Comparison of ENCODE assay signal across 12 mouse cellular contexts in the genomic region with DNA sequence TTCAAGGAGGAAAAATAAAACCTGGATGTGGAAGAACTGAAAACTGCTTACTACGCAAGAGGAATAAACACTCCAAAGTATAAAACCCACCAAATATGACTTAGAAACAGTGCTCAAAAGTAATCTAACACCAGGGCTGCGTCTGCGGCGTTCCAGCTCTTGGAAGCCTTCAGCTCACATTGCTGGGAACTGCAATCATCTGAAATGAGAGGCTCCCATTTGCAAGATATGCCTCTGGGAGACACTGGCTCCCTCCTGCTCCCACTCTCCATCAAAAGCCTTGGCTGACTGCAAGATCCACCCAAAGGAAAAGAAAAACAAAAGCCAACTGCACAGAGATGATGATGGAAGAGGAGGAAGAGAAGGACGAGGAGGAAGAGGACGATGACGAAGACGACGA. TPM values are rescaled to one million over a fixed set of nuclear protein-coding genes. Genes with fewer than 3 reads are reported as not detected.
A peak's percentile ranks its signal among the peaks of the same experiment; 100 is the strongest.
DNase-seq lines count a peak whose midpoint lies in the region; ATAC-seq and TF ChIP-seq lines count a peak whose summit lies in the region.
"Had no signal": no experiment of that assay in that cellular context is flagged by ENCODE, and none has a peak within 500 bp of the region (broad histone marks: within the 10 kb centered on the region; RNA-seq: fewer than 3 reads in every experiment).

No protein-coding gene starts in this region.

- intact Hi-C loops in gastrocnemius, postnatal 14 days (cut with DNase I; ENCODE audit: low total_unique reads) = no loop called here

- H3K36me3 ChIP-seq in forebrain, embryonic 15.5 days = no peaks in the 10 kb centered on the region
- peaks cover 16% of the 10 kb centered on the region; the same call in 1 of the 2 replicates for H3K36me3 ChIP-seq in forebrain, embryonic 13.5 days (ENCODE audit: poor library complexity, severe bottlenecking)
- H3K36me3 ChIP-seq in neural tube, embryonic 15.5 days = no peaks in the 10 kb centered on the region; the same call in 1 of the 2 replicates

- TF ChIP-seq CTCF in layer of hippocampus, adult 2 months (conservative IDR thresholded peaks at IDR 0.05) = no peak

- H3K27me3 ChIP-seq in forebrain, embryonic 15.5 days = no peaks in the 10 kb centered on the region
- H3K27me3 ChIP-seq in forebrain, embryonic 13.5 days = no peaks in the 10 kb centered on the region
- no peaks in the 10 kb centered on the region for H3K27me3 ChIP-seq in neural tube, embryonic 15.5 days (replicated peaks)
- H3K27me3 ChIP-seq: liver, embryonic 13.5 days; neural tube, embryonic 12.5 days had no signal

- H3K4me3 ChIP-seq in forebrain, embryonic 15.5 days = no peak overlapping the region
- no peak overlapping the region for H3K4me3 ChIP-seq in forebrain, embryonic 13.5 days
- H3K4me3 ChIP-seq in layer of hippocampus, adult 2 months = no peak overlapping the region
- no peak overlapping the region for H3K4me3 ChIP-seq in neural tube, embryonic 15.5 days (replicated peaks)
- H3K4me3 ChIP-seq: liver, embryonic 13.5 days; neural tube, embryonic 12.5 days had no signal

- no peak overlapping the region for H3K9ac ChIP-seq in forebrain, embryonic 15.5 days (replicated peaks)
- H3K9ac ChIP-seq in forebrain, embryonic 13.5 days = no peak overlapping the region
- H3K9ac ChIP-seq in neural tube, embryonic 15.5 days (replicated peaks) = no peak overlapping the region
- H3K9ac ChIP-seq: liver, embryonic 13.5 days; neural tube, embryonic 12.5 days had no signal

- H3K4me2 ChIP-seq in forebrain, embryonic 15.5 days (replicated peaks) = no peak overlapping the region
- H3K4me2 ChIP-seq in forebrain, embryonic 13.5 days = no peak overlapping the region
- no peak overlapping the region for H3K4me2 ChIP-seq in neural tube, embryonic 15.5 days
- H3K4me2 ChIP-seq: liver, embryonic 13.5 days; neural tube, embryonic 12.5 days had no signal

- ATAC-seq in forebrain, embryonic 15.5 days (replicated peaks) = no peak
- ATAC-seq in forebrain, embryonic 13.5 days = no peak
- ATAC-seq in neural tube, embryonic 15.5 days (ENCODE audit: low FRiP score) = no peak

- H3K9me3 ChIP-seq in forebrain, embryonic 15.5 days = no peaks in the 10 kb centered on the region
- no peaks in the 10 kb centered on the region for H3K9me3 ChIP-seq in forebrain, embryonic 13.5 days (replicated peaks)
- H3K9me3 ChIP-seq in neural tube, embryonic 15.5 days (replicated peaks) = no peaks in the 10 kb centered on the region
- H3K9me3 ChIP-seq: liver, embryonic 13.5 days; neural tube, embryonic 12.5 days had no signal

- 91% methylated on average over 9 of the region's 9 CpGs for WGBS in forebrain, embryonic 15.5 days
- WGBS in forebrain, embryonic 13.5 days = 94% methylated on average over 9 of the region's 9 CpGs
- WGBS in neural tube, embryonic 15.5 days = 73% methylated on average over 9 of the region's 9 CpGs

- DNase-seq in layer of hippocampus, adult 2 months (ENCODE audit: low spot score in 2 of 2) = no peak
- no peak for DNase-seq in layer of hippocampus, adult 18-20 months (ENCODE audit: low spot score in 2 of 2)
- peak; percentile 26 for DNase-seq in gastrocnemius, postnatal 14 days
- DNase-seq in retina, embryonic 14.5 days (ENCODE audit: low spot score) = no peak
- DNase-seq in ovary, adult 18-20 months (ENCODE audit: low spot score) = no peak
- DNase-seq: kidney, postnatal 10 days; liver, embryonic 13.5 days; right cerebral cortex, postnatal 14 days had no signal

- H3K4me1 ChIP-seq in forebrain, embryonic 15.5 days = peaks cover 9% of the 10 kb centered on the region
- peaks cover 5% of the 10 kb centered on the region; the same call in 1 of the 2 replicates for H3K4me1 ChIP-seq in forebrain, embryonic 13.5 days
- H3K4me1 ChIP-seq in neural tube, embryonic 15.5 days = peaks cover 15% of the 10 kb centered on the region
- H3K4me1 ChIP-seq: liver, embryonic 13.5 days; neural tube, embryonic 12.5 days had no signal

- H3K27ac ChIP-seq in forebrain, embryonic 15.5 days (replicated peaks) = 0 out of 2 replicates have a peak overlapping the region, but pooled peaks have one; percentile 36
- no peak overlapping the region for H3K27ac ChIP-seq in forebrain, embryonic 13.5 days
- peak overlapping the region; percentile 8; the same call in 1 of the 2 replicates for H3K27ac ChIP-seq in layer of hippocampus, adult 2 months
- H3K27ac ChIP-seq in neural tube, embryonic 15.5 days (replicated peaks) = peak overlapping the region; percentile 68
- H3K27ac ChIP-seq: liver, embryonic 13.5 days; neural tube, embryonic 12.5 days had no signal

RNA-seq across cellular contexts. Expression of gene Cdk5rap2, which starts 19.2 kb away (rescaled TPM):
- 11.6 and 12.5 TPM in 2 replicates for polyA plus RNA-seq in forebrain, embryonic 15.5 days (2015; fragmentation: Nextera tagmentation; extraction: Ambion mirVana)
- polyA plus RNA-seq in forebrain, embryonic 13.5 days (2015; fragmentation: Nextera tagmentation; extraction: Ambion mirVana) = 15.9 and 19.0 TPM in 2 replicates
- total RNA-seq in layer of hippocampus, adult 2 months (2021) = 10 to 100 TPM; 11.8 to 13.9 TPM
- total RNA-seq in layer of hippocampus, adult 18-20 months (2021) = 10 to 100 TPM; 10.5 to 12.4 TPM
- total RNA-seq in gastrocnemius, postnatal 14 days (2021) = 1 to 10 TPM; 6.0 to 6.3 TPM
- polyA plus RNA-seq in neural tube, embryonic 15.5 days (2015; fragmentation: Nextera tagmentation; extraction: Ambion mirVana) = 8.7 and 12.6 TPM in 2 replicates
